14 mouse cellular contexts compared by ENCODE assay signal in genomic region chr5:74230525-74230924, GRCm38 (mm10). TPM values are rescaled to one million over a fixed set of nuclear protein-coding genes. Genes with fewer than 3 reads are reported as not detected.
A peak's percentile ranks its signal among the peaks of the same experiment; 100 is the strongest.
DNase-seq lines count a peak whose midpoint lies in the region; ATAC-seq and TF ChIP-seq lines count a peak whose summit lies in the region.
"Had no signal": no experiment of that assay in that cellular context is flagged by ENCODE, and none has a peak within 500 bp of the region (broad histone marks: within the 10 kb centered on the region; RNA-seq: fewer than 3 reads in every experiment).

No protein-coding gene starts in this region.

- H3K27ac ChIP-seq in forebrain, postnatal 0 days (ENCODE audit: low read depth, low read length), result no peak overlapping the region
- no peak overlapping the region for H3K27ac ChIP-seq in forebrain, embryonic 13.5 days
- no peak overlapping the region for H3K27ac ChIP-seq in hindbrain, embryonic 11.5 days (ENCODE audit: low read depth, low read length)
- H3K27ac ChIP-seq in hindbrain, embryonic 12.5 days, result no peak overlapping the region
- no peak overlapping the region for H3K27ac ChIP-seq in midbrain, embryonic 14.5 days (replicated peaks; ENCODE audit: low read depth, low read length)
- H3K27ac ChIP-seq: kidney, embryonic 15.5 days; limb, embryonic 13.5 days; midbrain, embryonic 12.5 days had no signal

- 43% methylated on average over 2 of the region's 2 CpGs for WGBS in forebrain, postnatal 0 days
- WGBS in forebrain, embryonic 13.5 days, result 54% methylated on average over 2 of the region's 2 CpGs
- WGBS in hindbrain, embryonic 11.5 days, result 47% methylated on average over 2 of the region's 2 CpGs
- 45% methylated on average over 2 of the region's 2 CpGs for WGBS in hindbrain, embryonic 12.5 days
- 18% methylated on average over 2 of the region's 2 CpGs for WGBS in midbrain, embryonic 14.5 days

- DNase-seq in forebrain, postnatal 0 days, result no peak
- no peak for DNase-seq in hindbrain, embryonic 11.5 days (ENCODE audit: low spot score)
- peak; percentile 23 for DNase-seq in R1 (ENCODE audit: low read depth, low spot score)
- DNase-seq in midbrain, embryonic 14.5 days, result peak; percentile 20
- DNase-seq in cerebellum, adult 18-20 months, result no peak
- no peak for DNase-seq in left cerebral cortex, postnatal 36 days (ENCODE audit: low spot score in 2 of 2)
- DNase-seq: cerebellum, postnatal 36 days; layer of hippocampus, postnatal 36 days had no signal

- intact Hi-C loops in left cerebral cortex, postnatal 36 days (cut with DNase I), result no loop called here

- H3K4me3 ChIP-seq in forebrain, postnatal 0 days (ENCODE audit: low read depth, low read length), result no peak overlapping the region
- H3K4me3 ChIP-seq in forebrain, embryonic 13.5 days, result no peak overlapping the region
- H3K4me3 ChIP-seq in hindbrain, embryonic 11.5 days (ENCODE audit: low read depth, low read length), result no peak overlapping the region
- H3K4me3 ChIP-seq in hindbrain, embryonic 12.5 days, result no peak overlapping the region
- no peak overlapping the region for H3K4me3 ChIP-seq in midbrain, embryonic 14.5 days (replicated peaks; ENCODE audit: low read depth, low read length)
- H3K4me3 ChIP-seq: kidney, embryonic 15.5 days; limb, embryonic 13.5 days; midbrain, embryonic 12.5 days had no signal

- H3K27me3 ChIP-seq in forebrain, postnatal 0 days (ENCODE audit: insufficient read depth, low read length), result no peaks in the 10 kb centered on the region
- H3K27me3 ChIP-seq in forebrain, embryonic 13.5 days, result no peaks in the 10 kb centered on the region
- H3K27me3 ChIP-seq in hindbrain, embryonic 11.5 days (ENCODE audit: control insufficient read depth, insufficient read depth, low read length), result no peaks in the 10 kb centered on the region
- no peaks in the 10 kb centered on the region for H3K27me3 ChIP-seq in hindbrain, embryonic 12.5 days
- H3K27me3 ChIP-seq in midbrain, embryonic 14.5 days (ENCODE audit: control insufficient read depth, insufficient read depth, low read length), result no peaks in the 10 kb centered on the region
- H3K27me3 ChIP-seq: kidney, embryonic 15.5 days; limb, embryonic 13.5 days had no signal

- no peaks in the 10 kb centered on the region; the same call in 1 of the 2 replicates for H3K4me1 ChIP-seq in forebrain, postnatal 0 days (ENCODE audit: insufficient read depth)
- no peaks in the 10 kb centered on the region for H3K4me1 ChIP-seq in forebrain, embryonic 13.5 days
- peaks cover 2% of the 10 kb centered on the region for H3K4me1 ChIP-seq in hindbrain, embryonic 11.5 days (replicated peaks; ENCODE audit: control insufficient read depth, insufficient read depth, low read length)
- H3K4me1 ChIP-seq in hindbrain, embryonic 12.5 days, result peaks cover 12% of the 10 kb centered on the region
- peaks cover 9% of the 10 kb centered on the region; the same call in 1 of the 2 replicates for H3K4me1 ChIP-seq in midbrain, embryonic 14.5 days (ENCODE audit: control insufficient read depth, insufficient read depth, low read length)

- TF ChIP-seq CTCF in forebrain, postnatal 0 days (IDR thresholded peaks at IDR 0.05; ENCODE audit: low read depth), result no peak

- H3K9me3 ChIP-seq in forebrain, postnatal 0 days (ENCODE audit: low read length), result no peaks in the 10 kb centered on the region
- H3K9me3 ChIP-seq in forebrain, embryonic 13.5 days (replicated peaks), result no peaks in the 10 kb centered on the region
- no peaks in the 10 kb centered on the region for H3K9me3 ChIP-seq in hindbrain, embryonic 11.5 days (ENCODE audit: control insufficient read depth, low read length)
- no peaks in the 10 kb centered on the region for H3K9me3 ChIP-seq in hindbrain, embryonic 12.5 days (replicated peaks)
- H3K9me3 ChIP-seq in midbrain, embryonic 14.5 days (ENCODE audit: control insufficient read depth, low read length), result no peaks in the 10 kb centered on the region
- H3K9me3 ChIP-seq: kidney, embryonic 15.5 days; limb, embryonic 13.5 days; midbrain, embryonic 12.5 days had no signal

- H3K4me2 ChIP-seq in forebrain, postnatal 0 days (ENCODE audit: low read depth), result no peak overlapping the region
- H3K4me2 ChIP-seq in forebrain, embryonic 13.5 days, result no peak overlapping the region
- H3K4me2 ChIP-seq in hindbrain, embryonic 11.5 days (replicated peaks; ENCODE audit: low read depth, low read length), result no peak overlapping the region
- H3K4me2 ChIP-seq in hindbrain, embryonic 12.5 days (replicated peaks), result no peak overlapping the region
- H3K4me2 ChIP-seq in midbrain, embryonic 14.5 days (ENCODE audit: low read length), result no peak overlapping the region
- H3K4me2 ChIP-seq: kidney, embryonic 15.5 days; limb, embryonic 13.5 days; midbrain, embryonic 12.5 days had no signal

- no peaks in the 10 kb centered on the region for H3K36me3 ChIP-seq in forebrain, postnatal 0 days (ENCODE audit: insufficient read depth)
- no peaks in the 10 kb centered on the region for H3K36me3 ChIP-seq in forebrain, embryonic 13.5 days (ENCODE audit: poor library complexity, severe bottlenecking)
- H3K36me3 ChIP-seq in hindbrain, embryonic 11.5 days (ENCODE audit: control insufficient read depth, insufficient read depth, low read length), result no peaks in the 10 kb centered on the region
- no peaks in the 10 kb centered on the region for H3K36me3 ChIP-seq in hindbrain, embryonic 12.5 days
- H3K36me3 ChIP-seq in midbrain, embryonic 14.5 days (ENCODE audit: control insufficient read depth, insufficient read depth, low read length), result no peaks in the 10 kb centered on the region
- H3K36me3 ChIP-seq: kidney, embryonic 15.5 days; limb, embryonic 13.5 days; midbrain, embryonic 12.5 days had no signal

- H3K9ac ChIP-seq in forebrain, postnatal 0 days, result no peak overlapping the region
- H3K9ac ChIP-seq in forebrain, embryonic 13.5 days, result no peak overlapping the region
- H3K9ac ChIP-seq in hindbrain, embryonic 11.5 days (ENCODE audit: low read depth, low read length), result no peak overlapping the region
- no peak overlapping the region for H3K9ac ChIP-seq in hindbrain, embryonic 12.5 days
- no peak overlapping the region for H3K9ac ChIP-seq in midbrain, embryonic 14.5 days (replicated peaks; ENCODE audit: low read length)
- H3K9ac ChIP-seq: kidney, embryonic 15.5 days; midbrain, embryonic 12.5 days had no signal

- ATAC-seq in forebrain, postnatal 0 days, result peak; percentile 16; the same call in 1 of the 2 replicates
- ATAC-seq in forebrain, embryonic 13.5 days, result no peak
- ATAC-seq in hindbrain, embryonic 11.5 days (ENCODE audit: low FRiP score), result 0 out of 2 replicates have a peak, but pooled peaks have one; percentile 25
- no peak for ATAC-seq in hindbrain, embryonic 12.5 days (ENCODE audit: low FRiP score)
- ATAC-seq in midbrain, embryonic 14.5 days (ENCODE audit: low FRiP score, low TSS enrichment), result no peak
- ATAC-seq: forebrain, embryonic 14.5 days had no signal

RNA-seq across cellular contexts. Expression of gene Rasl11b, which starts 35.4 kb away (rescaled TPM):
- 7.7 and 8.4 TPM in 2 replicates for total RNA-seq in forebrain, postnatal 0 days (2014; rRNA removed)
- polyA plus RNA-seq in forebrain, postnatal 0 days (2015; fragmentation: Nextera tagmentation; extraction: Ambion mirVana), result 37.3 and 43.5 TPM in 2 replicates
- polyA plus RNA-seq in forebrain, embryonic 13.5 days (2015; fragmentation: Nextera tagmentation; extraction: Ambion mirVana), result 23.0 TPM in 2 replicates
- 30.1 and 33.4 TPM in 2 replicates for polyA plus RNA-seq in hindbrain, embryonic 11.5 days (2014; fragmentation: Nextera tagmentation; extraction: Ambion mirVana)
- 44.5 and 54.3 TPM in 2 replicates for polyA plus RNA-seq in hindbrain, embryonic 12.5 days (2016; fragmentation: Nextera tagmentation; extraction: Ambion mirVana)
- 11.4 and 13.6 TPM in 2 replicates for polyA plus RNA-seq in midbrain, embryonic 14.5 days (2014; fragmentation: Nextera tagmentation; extraction: Ambion mirVana)
- total RNA-seq in left cerebral cortex, postnatal 36 days (2021), result 100 to 1,000 TPM in 1 of 2 experiments, 10 to 100 TPM in 1; 80.7 to 123 TPM

Comparison
In these comparisons a context has a peak if more than half of its experiments do, and no peak if none do; other contexts are left out.
1. ATAC-seq: peak in forebrain, postnatal 0 days (single experiment) and hindbrain, embryonic 11.5 days (single experiment); none in forebrain, embryonic 13.5 days (single experiment), hindbrain, embryonic 12.5 days (single experiment) and midbrain, embryonic 14.5 days (single experiment).
2. DNase-seq: peak in R1 (single experiment) and midbrain, embryonic 14.5 days (single experiment); none in forebrain, postnatal 0 days (single experiment), hindbrain, embryonic 11.5 days (single experiment), cerebellum, adult 18-20 months (0 of 2) and left cerebral cortex, postnatal 36 days (0 of 2).